Mouse (Mus musculus) bone marrow macrophage, adult 2 months (primary cell): ENCODE measurements around the gene Mvb12b. TPM values are rescaled to one million over a fixed set of nuclear protein-coding genes. Genes with fewer than 3 reads are reported as not detected.

Experiments used
- H3K27ac ChIP-seq: 2 replicates; pipeline ENCODE4 v1.5.1; 2012; ENCODE audit warnings: low read depth, low read length; ENCODE audit not compliant: insufficient read depth
- H3K4me1 ChIP-seq: 2 replicates; pipeline ENCODE4 v1.6.1; 2012; ENCODE audit warnings: low read length; ENCODE audit not compliant: control insufficient read depth, insufficient read depth
- H3K4me3 ChIP-seq: 2 replicates; pipeline ENCODE4 v1.5.1; 2012; ENCODE audit warnings: mild to moderate bottlenecking, low read length, moderate library complexity; ENCODE audit not compliant: insufficient read depth
- CTCF ChIP-seq: IDR thresholded peaks from 2 replicates; pipeline ENCODE4 v1.5.1; 2012; ENCODE audit warnings: low read depth, mild to moderate bottlenecking, low read length, moderate library complexity
- POLR2A ChIP-seq: IDR thresholded peaks from 2 replicates; pipeline ENCODE4 v1.6.1; 2012; ENCODE audit warnings: mild to moderate bottlenecking, low read depth, low read length, borderline replicate concordance
- polyA plus RNA-seq: library from polyadenylated mRNA; stranded (reverse); fragments of >200 nt; gene quantifications from 2 replicates; pipeline ENCODE4 v1.2.4, GENCODE M21; 2012; ENCODE audit not compliant: missing spikeins, insufficient read depth, insufficient read length

Gene Mvb12b
- polyA plus RNA-seq, 1 experiment: 17.0 TPM

DNA sequence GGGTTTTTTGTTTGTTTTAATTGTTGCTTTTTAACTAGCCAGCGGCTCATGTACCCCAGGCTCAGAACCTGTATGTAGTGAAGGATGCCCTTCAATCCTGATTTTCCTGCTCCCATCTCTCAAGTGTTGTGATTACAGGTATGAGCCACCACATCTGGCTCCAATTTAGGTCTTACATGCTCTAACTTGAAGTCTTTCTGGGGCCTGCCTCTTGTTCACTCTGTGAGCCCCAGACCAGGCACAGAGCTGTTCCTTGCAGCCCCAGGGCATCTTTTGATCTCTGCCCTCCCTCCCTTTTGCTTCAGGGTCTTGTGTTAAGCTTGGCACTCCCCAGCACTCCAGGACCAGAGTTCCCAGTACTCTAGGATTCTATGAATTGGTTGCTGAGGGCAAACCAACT is 53.8 kb downstream of the Mvb12b start:
- TF ChIP-seq CTCF (no peak), POLR2A (no peak)
- Histone ChIP-seq H3K4me1 (peaks cover 7% of the 10 kb centered on the region; the same call in 1 of the 2 replicates), H3K27ac (no peak overlapping the region), H3K4me3 (no peak overlapping the region)

DNA sequence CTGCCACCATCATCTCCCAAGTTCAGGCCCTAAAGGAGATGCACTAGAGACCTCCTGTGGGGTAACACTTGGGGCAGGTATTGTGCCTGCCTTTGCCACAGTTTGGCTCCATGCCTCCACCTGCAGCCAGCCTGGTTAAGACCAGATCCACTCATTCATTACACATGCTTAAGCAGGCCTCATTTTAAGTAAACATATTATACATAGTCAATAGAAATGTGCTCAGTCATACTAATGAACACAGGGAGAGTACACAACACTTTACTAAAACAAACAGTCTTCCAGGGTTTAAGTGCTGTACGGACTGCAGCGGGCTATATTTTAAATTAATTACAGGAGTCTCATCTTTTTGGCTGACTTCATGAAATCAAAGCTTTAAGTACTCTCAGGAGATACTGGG is 57.9 kb downstream of the Mvb12b start:
- H3K4me3 ChIP-seq: no peak overlapping the region
- TF ChIP-seq CTCF (no peak), POLR2A (no peak)

DNA sequence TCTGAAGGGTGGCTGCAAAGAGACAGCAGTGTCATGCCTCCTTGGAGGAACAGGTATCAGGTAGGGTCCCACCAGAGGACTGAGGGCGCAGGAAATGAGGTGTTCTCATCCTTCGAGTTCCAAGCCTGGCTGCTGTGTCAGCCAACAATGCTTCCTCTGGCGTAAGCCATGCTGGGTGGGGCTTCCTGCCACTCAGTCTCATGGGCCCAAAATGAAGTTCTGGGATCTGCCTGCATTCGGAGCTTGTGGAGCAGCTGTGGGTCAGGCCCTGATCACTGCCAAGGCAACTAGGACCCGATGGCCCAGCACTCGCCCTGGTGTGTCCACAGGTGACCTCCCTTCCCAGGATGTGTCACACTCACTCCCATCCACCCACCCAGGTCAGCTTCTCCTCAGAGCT is 61.0 kb downstream of the Mvb12b start:
- no peak for TF ChIP-seq POLR2A
- TF ChIP-seq CTCF: no peak
- H3K27ac ChIP-seq: no peak overlapping the region

More for the DNA sequence above, 57.9 kb downstream of the Mvb12b start:
- H3K4me1 ChIP-seq: no peaks in the 10 kb centered on the region
- no peak overlapping the region for H3K27ac ChIP-seq

DNA sequence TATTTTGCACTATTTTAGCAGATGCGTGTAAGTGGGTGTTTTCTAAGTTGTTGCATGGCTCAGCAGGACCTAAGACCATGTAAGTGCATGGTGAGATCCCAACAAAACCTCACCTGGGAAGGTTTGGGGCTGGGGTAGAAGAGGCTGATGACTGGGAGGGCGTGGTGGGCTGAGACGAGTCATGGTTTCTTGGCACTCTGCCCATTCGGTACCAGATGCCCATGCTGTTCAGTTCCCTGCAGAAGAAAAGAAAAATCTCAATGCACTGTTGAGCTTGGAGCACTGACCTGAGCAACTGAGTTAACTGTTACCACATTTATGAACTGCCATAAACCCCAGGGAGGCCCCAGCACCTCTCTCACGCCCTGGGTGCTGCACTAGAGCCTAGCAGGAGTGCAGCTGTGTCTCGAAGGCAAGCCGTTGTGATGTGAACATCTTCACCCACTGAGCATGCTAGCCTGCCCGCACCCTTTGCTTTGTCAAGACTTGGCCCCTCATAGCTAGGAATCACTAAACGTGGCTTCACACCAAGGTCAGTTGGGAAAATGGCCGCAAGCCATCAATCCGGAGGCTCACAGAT is 62.7 kb downstream of the Mvb12b start:
- TF ChIP-seq CTCF (no peak), POLR2A (no peak)
- no peak overlapping the region for H3K4me3 ChIP-seq
- no peaks in the 10 kb centered on the region for H3K4me1 ChIP-seq
- no peak overlapping the region for H3K27ac ChIP-seq

More for the DNA sequence above, 61.0 kb downstream of the Mvb12b start:
- Histone ChIP-seq H3K4me1 (no peaks in the 10 kb centered on the region), H3K4me3 (no peak overlapping the region)

DNA sequence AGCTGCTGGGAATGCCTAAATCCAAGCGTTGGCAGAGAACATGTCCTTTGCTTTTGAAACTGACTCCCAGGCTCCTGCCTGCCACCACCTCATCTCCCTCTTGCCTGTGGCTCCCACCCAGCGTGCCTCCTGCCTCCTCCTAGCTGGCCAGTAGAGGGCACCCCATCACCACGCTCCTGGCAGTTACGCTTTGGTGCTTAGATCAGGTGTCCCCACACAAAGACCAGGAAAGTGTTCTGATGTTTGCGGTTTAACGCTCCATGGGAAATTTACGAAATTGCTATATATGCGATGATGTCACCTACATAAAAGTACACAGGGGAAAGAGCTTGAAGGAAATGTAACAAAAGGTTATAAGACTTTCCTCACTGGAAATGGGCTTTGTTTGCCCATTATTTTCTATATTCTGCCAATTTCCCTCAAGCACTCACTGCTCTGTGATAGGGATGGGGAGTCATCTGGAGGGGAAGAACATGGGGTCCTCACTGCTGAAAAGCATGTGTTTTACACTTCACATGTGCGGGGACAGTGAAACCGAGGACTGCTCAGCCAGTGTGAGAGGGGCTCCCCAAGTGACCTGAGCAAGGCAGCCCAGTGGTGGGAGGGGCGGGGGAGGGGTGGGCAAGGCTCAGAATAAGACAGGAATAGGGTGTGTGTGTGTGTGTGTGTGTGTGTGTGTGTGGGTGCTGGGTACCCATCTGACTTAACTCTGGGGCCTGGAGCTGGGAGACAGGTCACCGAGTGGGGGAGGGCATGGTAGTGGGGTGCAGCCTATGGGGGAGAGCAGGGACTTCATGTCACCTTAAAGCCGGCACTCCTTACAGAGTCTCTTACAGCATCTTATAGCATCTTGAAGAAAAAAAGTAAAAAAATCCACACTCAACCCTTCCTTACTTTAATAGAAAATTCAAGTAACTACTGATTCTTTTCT is 65.8 kb downstream of the Mvb12b start:
- Histone ChIP-seq H3K27ac (no peak overlapping the region), H3K4me1 (peaks cover 8% of the 10 kb centered on the region), H3K4me3 (no peak overlapping the region)
- peak; percentile 82 for TF ChIP-seq CTCF
- TF ChIP-seq POLR2A: no peak

DNA sequence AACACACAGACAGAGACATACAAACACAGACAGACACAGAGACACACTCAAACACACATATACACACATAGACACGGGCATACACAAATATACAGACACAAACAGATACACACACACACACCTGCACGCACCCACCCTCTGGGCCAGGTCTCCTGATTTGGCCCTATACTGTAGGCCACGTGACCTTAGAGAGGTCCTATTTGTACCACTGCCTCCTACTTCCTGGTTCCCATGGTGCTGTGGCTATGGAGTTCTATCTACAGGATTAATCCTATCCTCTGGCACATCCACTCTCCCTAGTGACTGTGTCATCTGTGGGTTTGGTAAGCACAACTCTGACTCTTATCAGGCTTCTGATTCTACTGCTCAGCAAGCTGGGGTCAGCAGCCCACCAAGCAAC is 67.3 kb downstream of the Mvb12b start:
- TF ChIP-seq CTCF (no peak), POLR2A (no peak)
- no peak overlapping the region for H3K27ac ChIP-seq
- H3K4me3 ChIP-seq: no peak overlapping the region
- peaks cover 22% of the 10 kb centered on the region for H3K4me1 ChIP-seq

DNA sequence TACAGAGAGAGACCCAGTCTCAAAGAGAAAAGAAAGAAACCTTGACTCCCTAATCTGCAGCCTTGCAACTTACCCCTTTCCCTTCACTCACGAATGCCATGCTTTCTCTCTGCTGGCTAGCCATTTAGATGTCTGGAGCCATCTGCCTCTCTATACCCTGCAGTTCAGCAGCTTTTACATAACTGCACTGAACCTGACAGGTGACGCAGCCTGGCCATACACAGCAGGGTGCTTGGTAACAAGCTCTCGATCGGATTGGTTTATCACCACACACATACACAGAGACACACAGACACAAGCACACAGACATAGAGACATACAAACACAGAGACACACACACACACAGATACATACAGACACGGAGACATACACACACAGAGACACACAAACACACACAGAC is 67.7 kb downstream of the Mvb12b start:
- H3K4me3 ChIP-seq: no peak overlapping the region
- no peak for TF ChIP-seq POLR2A
- TF ChIP-seq CTCF: no peak
- H3K4me1 ChIP-seq: peaks cover 22% of the 10 kb centered on the region
- no peak overlapping the region for H3K27ac ChIP-seq

DNA sequence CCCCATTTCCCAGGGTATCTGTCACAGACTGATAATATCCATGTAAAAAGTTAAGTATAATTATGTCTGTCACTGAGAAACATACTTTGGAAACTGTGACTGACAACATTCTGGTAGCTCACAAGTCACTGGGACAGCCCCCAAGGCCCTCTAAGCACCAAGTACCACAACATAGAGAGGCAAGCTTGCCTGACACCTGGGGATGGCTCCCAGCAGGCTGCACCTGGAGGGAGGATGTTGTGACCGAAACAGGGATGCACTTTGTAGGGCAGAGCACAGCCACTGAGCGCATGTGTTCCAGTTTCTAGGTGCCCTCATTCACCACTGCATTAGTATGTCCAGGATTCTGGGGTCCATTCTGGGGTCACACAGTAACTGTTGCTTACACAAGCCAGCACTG is 69.4 kb downstream of the Mvb12b start:
- H3K4me3 ChIP-seq: no peak overlapping the region
- no peak overlapping the region for H3K27ac ChIP-seq
- peaks cover 22% of the 10 kb centered on the region for H3K4me1 ChIP-seq
- TF ChIP-seq CTCF: no peak

DNA sequence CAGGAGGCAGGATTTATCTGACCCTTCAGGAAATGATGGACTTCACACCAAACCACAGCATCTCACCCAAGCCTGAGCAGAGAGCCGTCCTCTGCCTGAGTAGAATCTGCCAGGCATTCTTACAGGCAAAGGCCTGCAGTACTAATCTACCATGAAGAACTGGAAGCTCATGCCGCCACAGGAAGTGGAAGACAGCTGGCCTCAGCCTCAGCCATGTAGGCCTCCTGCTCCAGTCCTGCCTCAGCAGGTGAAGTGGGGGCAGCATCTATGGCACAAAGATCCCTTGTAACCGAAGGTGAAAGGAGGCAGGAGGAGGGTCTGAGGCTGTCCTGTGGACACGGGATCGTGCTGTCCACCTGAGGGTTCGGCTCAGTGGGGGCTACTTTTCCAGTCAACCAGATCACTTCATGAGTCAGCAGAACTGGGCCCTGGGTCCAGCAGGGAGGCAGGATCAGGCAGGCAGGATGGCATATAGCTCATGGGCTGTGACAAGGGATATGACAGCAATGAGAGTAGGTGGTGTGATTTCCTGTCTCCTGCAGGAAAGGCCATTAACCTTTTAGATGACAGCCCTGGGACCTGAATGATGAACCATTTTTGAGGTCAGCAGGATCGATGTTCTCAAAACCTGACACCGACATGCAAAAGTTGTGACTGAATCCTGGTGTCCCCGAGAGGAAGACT is 69.9 kb downstream of the Mvb12b start:
- H3K4me3 ChIP-seq: no peak overlapping the region
- TF ChIP-seq CTCF: no peak
- no peak for TF ChIP-seq POLR2A
- no peak overlapping the region for H3K27ac ChIP-seq
- H3K4me1 ChIP-seq: peaks cover 22% of the 10 kb centered on the region

DNA sequence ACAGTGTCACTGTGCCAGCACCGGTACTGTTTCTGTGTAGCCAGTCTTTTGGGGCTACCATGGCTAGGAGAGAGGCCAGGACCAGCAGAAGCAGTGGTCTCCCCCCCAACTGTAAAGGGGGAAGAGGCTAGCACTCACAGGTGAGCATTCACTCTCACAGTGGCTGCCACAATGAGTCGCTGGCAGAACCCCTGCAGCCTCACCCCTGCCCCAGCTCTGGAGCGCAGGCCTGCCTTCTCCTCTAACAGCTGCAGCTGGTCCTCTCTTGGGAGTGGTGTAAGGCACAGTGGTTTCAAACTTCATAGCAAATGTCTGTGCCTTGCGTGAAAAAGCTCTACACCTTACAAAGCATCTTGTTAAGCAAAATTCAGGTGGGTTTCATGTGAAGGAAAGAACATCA is 70.7 kb downstream of the Mvb12b start:
- Histone ChIP-seq H3K4me1 (peaks cover 22% of the 10 kb centered on the region), H3K4me3 (no peak overlapping the region), H3K27ac (no peak overlapping the region)
- TF ChIP-seq CTCF (no peak), POLR2A (no peak)
